Mouse (Mus musculus) hindlimb bud, embryonic 11.5 days (tissue): ENCODE results near the gene Cdc34b.

Source experiments
- DNase-seq: peaks from one replicate; pipeline ENCODE4 v3.0.0-alpha.2; 2012; ENCODE audit warnings: low read depth, low spot score; ENCODE audit errors: extremely low spot score

Cdc34b gene

GRCm38 (mm10) chr11:94732773-94733172 lies 8.8 kb upstream of the Cdc34b start:
- DNase-seq, result no peak

GRCm38 (mm10) chr11:94735746-94736145 lies 5.8 kb upstream of the Cdc34b start:
- no peak for DNase-seq

- DNase-seq, result no peak
Observed at GRCm38 (mm10) chr11:94752946-94753713, 11.5 kb downstream of the Cdc34b start.

- no peak for DNase-seq
Observed at GRCm38 (mm10) chr11:94759916-94760315, 18.3 kb downstream of the Cdc34b start.

- DNase-seq, result no peak
Observed at GRCm38 (mm10) chr11:94760364-94760763, 18.8 kb downstream of the Cdc34b start.

DNA sequence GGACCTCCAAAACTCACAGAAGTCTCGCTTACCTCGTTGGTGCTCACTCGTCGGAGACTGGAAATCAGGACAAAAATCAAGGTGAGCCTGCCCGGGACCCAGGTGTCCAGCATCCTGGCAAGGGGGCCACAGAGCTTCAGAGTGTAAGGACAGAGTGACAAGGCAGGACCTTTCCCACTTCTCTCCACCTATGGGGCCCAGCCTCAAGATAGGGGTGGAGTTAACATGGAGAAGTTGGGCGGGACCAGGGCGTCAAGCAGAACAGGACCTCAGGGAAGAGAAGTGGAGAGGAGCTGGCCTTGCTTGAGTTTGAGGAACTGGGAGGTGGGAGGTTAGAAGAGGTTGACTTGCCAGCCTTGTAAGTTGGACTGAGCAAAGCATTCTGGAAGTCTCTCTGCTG lies 19.2 kb downstream of the Cdc34b start:
- no peak for DNase-seq

- DNase-seq, result no peak
Observed at GRCm38 (mm10) chr11:94762281-94762680, 20.7 kb downstream of the Cdc34b start.

DNA sequence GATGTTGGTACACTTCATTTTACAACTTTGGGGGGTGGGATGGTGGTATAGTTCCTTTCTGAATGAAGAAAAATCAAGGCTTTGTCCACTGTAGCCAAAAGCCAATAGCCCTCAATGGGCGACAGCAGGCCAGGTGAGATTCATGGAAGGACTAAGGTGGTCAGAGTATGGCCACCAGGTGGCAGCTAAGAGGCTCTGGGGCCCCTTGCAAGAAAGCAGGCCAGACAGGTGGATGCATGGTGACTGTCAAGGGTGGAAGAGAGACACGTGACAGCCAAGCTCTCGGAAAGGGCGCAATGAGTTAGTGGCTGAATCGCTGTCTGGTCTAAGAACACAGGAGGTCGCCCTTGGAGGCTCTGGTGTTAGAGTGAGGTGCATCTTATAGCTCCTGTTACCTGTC lies 21.2 kb downstream of the Cdc34b start:
- DNase-seq, result no peak

DNA sequence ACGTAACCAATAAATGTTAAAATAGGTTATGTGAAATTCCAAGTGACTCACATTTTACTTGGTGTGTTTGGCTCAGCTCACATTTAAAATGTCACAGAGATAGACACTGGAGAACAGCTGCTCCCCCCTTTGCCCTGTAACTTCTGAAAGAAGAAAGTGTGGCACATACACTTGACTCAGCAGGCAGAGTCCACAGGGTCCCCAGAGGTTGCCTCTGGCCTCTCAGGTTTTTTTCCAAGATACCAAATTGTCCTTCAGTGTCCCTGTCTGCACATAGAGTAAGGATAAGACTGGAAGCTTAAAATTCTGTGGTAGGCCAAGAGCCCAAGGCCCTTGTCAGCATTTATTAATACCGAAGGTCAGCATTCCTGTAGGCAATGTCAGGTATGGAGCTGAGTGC lies 25.7 kb downstream of the Cdc34b start:
- no peak for DNase-seq

- DNase-seq, result no peak
Observed at GRCm38 (mm10) chr11:94772363-94773055, 30.9 kb downstream of the Cdc34b start.

DNA sequence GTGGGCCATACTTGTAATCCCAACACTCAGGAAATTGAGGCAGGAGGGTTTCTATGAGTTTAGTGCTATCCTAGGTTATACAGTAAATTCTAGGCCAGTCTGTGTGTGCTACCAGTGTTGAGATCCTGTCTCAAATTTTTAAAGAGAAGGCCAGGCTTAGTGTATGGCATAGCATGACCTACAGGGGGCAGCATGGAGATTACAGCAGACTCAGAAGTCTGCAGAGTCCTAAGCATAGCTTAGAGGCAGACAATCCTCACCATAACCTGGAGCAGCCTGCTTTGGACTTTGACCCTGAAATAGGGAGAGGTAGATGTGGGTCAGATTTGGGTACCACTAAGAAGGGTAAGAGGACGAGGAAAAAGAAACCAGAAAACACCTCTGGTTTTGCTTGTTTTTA lies 32.3 kb downstream of the Cdc34b start:
- no peak for DNase-seq

GRCm38 (mm10) chr11:94774887-94775497 lies 33.4 kb downstream of the Cdc34b start:
- no peak for DNase-seq

GRCm38 (mm10) chr11:94782603-94783002 lies 41.0 kb downstream of the Cdc34b start, which contains the start of gene Tmem92:
Gene Tmem92, minus strand, starts transcription at chr11:94782703.
- DNase-seq, result no peak

DNA sequence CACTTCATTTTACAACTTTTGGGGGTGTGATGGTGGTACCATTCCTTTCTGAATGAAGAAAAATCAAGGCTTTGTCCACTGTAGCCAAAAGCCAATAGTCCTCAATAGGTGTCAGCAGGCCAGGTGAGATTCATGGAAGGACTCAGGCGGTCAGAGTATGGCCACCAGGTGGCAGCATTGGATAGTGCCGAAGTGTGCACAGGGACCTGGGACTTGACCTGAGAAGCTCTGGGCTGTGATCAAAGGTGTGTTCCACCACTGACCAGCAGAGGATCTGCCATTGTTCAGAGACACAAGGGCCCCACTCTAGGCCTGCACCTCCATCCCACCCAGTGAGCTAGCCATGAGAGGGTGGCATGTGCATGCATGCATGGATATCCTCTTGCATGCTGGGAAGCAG lies 43.7 kb downstream of the Cdc34b start:
- DNase-seq, result peak; percentile 30

- DNase-seq, result no peak
Observed at GRCm38 (mm10) chr11:94791700-94792099, 50.1 kb downstream of the Cdc34b start.
